Mouse (Mus musculus) heart, postnatal 0 days (tissue): ENCODE results near the gene Scamp5. TPM values are rescaled to one million over a fixed set of nuclear protein-coding genes. Genes with fewer than 3 reads are reported as not detected.

Source experiments
- ATAC-seq: fragments of 200-750 bp; cut with Nextera tagmentation; 2 replicates; pipeline ENCODE4 v1.8.0; 2017; ENCODE audit warnings: low read depth, moderate number of reproducible peaks, moderate library complexity; ENCODE audit not compliant: insufficient read depth
- DNase-seq: peaks from one replicate; pipeline ENCODE4 v3.0.0-alpha.2; 2016; ENCODE audit warnings: low spot score
- H3K27ac ChIP-seq: fragments of 300-500 bp; sonication (generic); 2 replicates; pipeline ENCODE4 v1.5.1; 2014; ENCODE audit warnings: low read depth, mild to moderate bottlenecking
- H3K27me3 ChIP-seq: fragments of 300-500 bp; sonication (generic); 2 replicates; pipeline ENCODE4 v1.6.1; 2014; ENCODE audit warnings: low read length, mixed read lengths; ENCODE audit not compliant: control insufficient read depth, insufficient read depth
- H3K36me3 ChIP-seq: fragments of 300-500 bp; sonication (generic); replicated peaks from 2 replicates; pipeline ENCODE4 v1.6.1; 2014; ENCODE audit warnings: low read length, mixed read lengths; ENCODE audit not compliant: control insufficient read depth, insufficient read depth
- H3K4me1 ChIP-seq: fragments of 300-500 bp; sonication (generic); 2 replicates; pipeline ENCODE4 v1.6.1; 2014; ENCODE audit warnings: antibody characterized with exemption; ENCODE audit not compliant: control insufficient read depth, insufficient read depth
- H3K4me2 ChIP-seq: fragments of 300-500 bp; sonication (generic); 2 replicates; pipeline ENCODE4 v1.6.1; 2014; ENCODE audit warnings: low read depth, mild to moderate bottlenecking, low read length, moderate library complexity
- H3K4me3 ChIP-seq: fragments of 300-500 bp; sonication (generic); 2 replicates; pipeline ENCODE4 v1.5.1; 2014; ENCODE audit warnings: low read depth, low read length
- H3K9ac ChIP-seq: fragments of 300-500 bp; sonication (generic); replicated peaks from 2 replicates; pipeline ENCODE4 v1.6.1; 2014; ENCODE audit warnings: low read depth, low read length, mixed read lengths
- H3K9me3 ChIP-seq: fragments of 300-500 bp; sonication (generic); replicated peaks from 2 replicates; pipeline ENCODE4 v1.6.1; 2016; ENCODE audit warnings: low read length; ENCODE audit not compliant: control insufficient read depth
- CTCF ChIP-seq: IDR thresholded peaks from 2 replicates; pipeline ENCODE4 v1.5.1; 2016; ENCODE audit warnings: antibody characterized with exemption, control low read depth, low read depth
- EP300 ChIP-seq: IDR thresholded peaks from 2 replicates; pipeline ENCODE4 v1.6.1; 2016; ENCODE audit warnings: antibody characterized with exemption, low read depth
- WGBS: fragments of 180-500 bp; shearing (Covaris S2); extraction: QIAGEN DNeasy Blood & Tissue Kit; methylation state at CpG from one replicate; pipeline ENCODE4 v1.1.7; 2014; 5-methylcytosine and 5-hydroxymethylcytosine counted together
- polyA plus RNA-seq: library from polyadenylated mRNA; unstranded; fragments of >200 nt; fragmentation: Nextera tagmentation; extraction: Ambion mirVana; gene quantifications from 2 replicates; pipeline ENCODE4 v1.2.1, GENCODE M21; 2015
- total RNA-seq: library from RNA; depleted of rRNA; stranded (reverse); fragments of >200 nt; gene quantifications from 2 replicates; pipeline ENCODE4 v1.2.3, GENCODE M21; 2014; ENCODE audit warnings: low replicate concordance

Gene Scamp5
- total and polyA plus RNA-seq, 2 experiments from 2014 or later = 7.0 to 16.1 TPM

DNA sequence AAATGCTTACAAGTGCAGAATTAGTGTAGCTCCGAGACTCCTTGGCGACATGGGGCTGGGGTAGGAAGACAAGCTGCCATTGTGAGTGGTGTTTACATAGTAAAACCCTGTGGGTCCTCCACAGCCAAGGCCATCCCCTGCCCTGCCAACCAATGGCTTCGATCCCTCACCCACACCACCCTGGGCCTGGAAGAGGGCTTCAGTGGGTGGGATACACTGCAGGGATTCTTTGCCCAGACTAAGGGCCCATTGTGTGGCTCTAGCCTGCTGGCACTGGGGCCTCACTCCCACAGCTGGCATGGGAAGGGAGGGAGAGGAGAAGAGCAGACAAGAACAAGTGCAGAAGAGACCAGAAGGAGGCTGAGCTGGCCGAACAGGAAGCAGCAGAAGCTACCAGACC is 1.1 kb upstream of the Scamp5 start:
- Histone ChIP-seq H3K9ac (no peak overlapping the region), H3K4me1 (peaks cover 5% of the 10 kb centered on the region), H3K27me3 (no peaks in the 10 kb centered on the region), H3K4me3 (no peak overlapping the region), H3K36me3 (no peaks in the 10 kb centered on the region), H3K27ac (no peak overlapping the region), H3K9me3 (no peaks in the 10 kb centered on the region), H3K4me2 (no peak overlapping the region)
- TF ChIP-seq EP300 (no peak), CTCF (no peak)
- WGBS = 72% methylated on average over 4 of the region's 4 CpGs
- DNase-seq (no peak), ATAC-seq (no peak)

DNA sequence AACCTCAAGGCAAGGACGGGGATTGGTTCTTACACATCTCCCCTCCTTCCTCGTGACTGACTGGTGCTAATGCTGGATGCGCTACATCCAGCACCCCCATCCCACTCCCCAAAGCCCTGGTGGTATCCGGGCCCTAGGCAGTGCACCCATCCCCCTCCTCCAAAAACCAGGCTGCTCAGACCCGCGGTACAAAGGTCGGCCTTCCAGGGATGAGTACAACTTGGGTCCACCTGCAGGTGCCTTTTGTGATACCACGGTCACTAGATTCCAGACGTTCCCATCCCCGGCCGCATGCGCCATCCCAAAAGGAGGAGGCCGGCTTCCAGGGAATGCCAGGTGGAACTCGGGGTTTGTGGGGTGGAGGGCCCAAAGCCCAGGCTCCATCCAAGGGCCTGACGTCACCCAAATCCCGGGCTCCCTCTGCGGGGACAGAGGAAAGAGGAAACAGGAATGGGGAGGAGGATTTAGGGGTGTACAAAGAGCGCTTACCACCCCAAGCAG is 539 bp downstream of the Scamp5 start:
- H3K36me3 ChIP-seq = no peaks in the 10 kb centered on the region
- peak overlapping the region; percentile 69 for H3K9ac ChIP-seq
- H3K4me3 ChIP-seq = peak overlapping the region; percentile 69
- H3K4me1 ChIP-seq = peaks cover 5% of the 10 kb centered on the region
- 2% methylated on average over 18 of the region's 18 CpGs for WGBS
- H3K27ac ChIP-seq = no peak overlapping the region
- DNase-seq = no peak
- H3K27me3 ChIP-seq = no peaks in the 10 kb centered on the region
- H3K9me3 ChIP-seq = no peaks in the 10 kb centered on the region
- H3K4me2 ChIP-seq = peak overlapping the region; percentile 85
- TF ChIP-seq EP300 (no peak), CTCF (no peak)
- peak; percentile 40 for ATAC-seq

DNA sequence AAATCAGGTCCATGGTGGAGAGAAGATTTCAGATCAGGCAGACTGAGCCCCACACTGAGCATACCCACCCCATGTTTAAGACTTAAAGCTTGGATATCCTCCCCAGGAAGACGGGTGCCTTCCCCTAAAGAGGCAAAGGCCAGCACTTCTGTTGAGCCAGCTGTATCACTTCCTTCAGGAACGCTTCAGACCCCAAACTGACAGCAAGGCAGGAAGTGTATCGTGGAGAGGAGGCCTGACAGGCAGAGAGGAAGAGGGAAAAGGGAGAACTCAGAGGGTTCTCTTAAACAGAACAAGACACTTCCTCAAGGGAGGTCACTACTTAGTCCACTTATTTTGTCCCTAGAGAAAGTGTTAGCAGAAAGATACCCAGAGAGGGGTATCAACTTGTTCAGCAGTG is 1.8 kb downstream of the Scamp5 start:
- DNase-seq (no peak), ATAC-seq (no peak)
- H3K27me3 ChIP-seq = no peaks in the 10 kb centered on the region
- peaks cover 5% of the 10 kb centered on the region for H3K4me1 ChIP-seq
- no peaks in the 10 kb centered on the region for H3K36me3 ChIP-seq
- no peak overlapping the region for H3K4me3 ChIP-seq
- H3K9ac ChIP-seq = no peak overlapping the region
- no peak overlapping the region for H3K27ac ChIP-seq
- TF ChIP-seq EP300 (no peak), CTCF (no peak)
- H3K4me2 ChIP-seq = no peak overlapping the region
- H3K9me3 ChIP-seq = no peaks in the 10 kb centered on the region
- 29% methylated on average over 3 of the region's 3 CpGs for WGBS

DNA sequence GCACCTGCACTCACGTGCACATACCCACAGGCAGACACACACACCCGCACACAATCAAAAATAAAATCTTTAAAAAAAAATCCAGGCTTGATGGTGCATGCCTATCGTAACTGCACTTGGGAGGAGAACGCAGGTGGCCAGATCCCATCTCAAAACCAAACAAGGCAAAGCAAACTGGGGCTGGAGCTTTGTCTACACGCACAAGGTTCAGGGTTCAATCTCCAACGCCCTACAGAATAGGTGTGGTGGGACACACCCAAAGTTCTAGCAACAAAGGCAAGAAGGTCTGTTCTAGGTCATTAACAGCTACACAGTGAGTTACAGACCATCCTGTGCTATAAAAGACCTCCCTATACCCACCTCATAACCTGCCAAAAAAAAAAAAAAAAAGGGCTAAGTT is 5.0 kb downstream of the Scamp5 start:
- ATAC-seq (no peak), DNase-seq (no peak)
- peaks cover 5% of the 10 kb centered on the region for H3K4me1 ChIP-seq
- no peak overlapping the region for H3K4me3 ChIP-seq
- no peak for TF ChIP-seq CTCF
- no peak for TF ChIP-seq EP300
- H3K4me2 ChIP-seq = no peak overlapping the region
- no peaks in the 10 kb centered on the region for H3K36me3 ChIP-seq
- no peaks in the 10 kb centered on the region for H3K9me3 ChIP-seq
- WGBS = 74% methylated on average over 6 of the region's 6 CpGs
- H3K27me3 ChIP-seq = no peaks in the 10 kb centered on the region
- no peak overlapping the region for H3K9ac ChIP-seq
- no peak overlapping the region for H3K27ac ChIP-seq

DNA sequence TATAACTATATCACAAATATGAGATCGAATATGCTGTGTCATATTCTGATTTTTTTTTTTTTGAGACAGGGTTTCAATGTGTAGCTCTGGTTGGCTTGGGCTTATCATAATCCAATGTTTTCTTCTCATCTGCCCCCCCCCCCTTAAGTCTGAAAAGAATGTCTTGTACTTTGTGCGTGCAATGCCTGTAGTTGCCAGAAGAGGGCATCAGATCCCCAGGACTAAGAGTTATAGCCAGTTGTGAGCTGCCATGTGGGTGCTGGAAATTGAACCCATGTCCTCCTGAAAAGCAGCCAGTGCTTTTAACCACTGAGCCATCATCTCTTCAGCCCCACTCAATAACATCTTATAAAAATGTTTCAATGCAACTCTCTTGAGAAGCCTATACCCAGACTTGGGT is 8.2 kb downstream of the Scamp5 start:
- Histone ChIP-seq H3K9me3 (no peaks in the 10 kb centered on the region), H3K4me2 (no peak overlapping the region), H3K9ac (no peak overlapping the region), H3K4me3 (no peak overlapping the region), H3K27me3 (no peaks in the 10 kb centered on the region), H3K4me1 (no peaks in the 10 kb centered on the region), H3K27ac (no peak overlapping the region), H3K36me3 (no peaks in the 10 kb centered on the region)
- no peak for TF ChIP-seq CTCF
- no peak for TF ChIP-seq EP300
- ATAC-seq (no peak), DNase-seq (no peak)
- WGBS = 90% methylated on average over 2 of the region's 2 CpGs

DNA sequence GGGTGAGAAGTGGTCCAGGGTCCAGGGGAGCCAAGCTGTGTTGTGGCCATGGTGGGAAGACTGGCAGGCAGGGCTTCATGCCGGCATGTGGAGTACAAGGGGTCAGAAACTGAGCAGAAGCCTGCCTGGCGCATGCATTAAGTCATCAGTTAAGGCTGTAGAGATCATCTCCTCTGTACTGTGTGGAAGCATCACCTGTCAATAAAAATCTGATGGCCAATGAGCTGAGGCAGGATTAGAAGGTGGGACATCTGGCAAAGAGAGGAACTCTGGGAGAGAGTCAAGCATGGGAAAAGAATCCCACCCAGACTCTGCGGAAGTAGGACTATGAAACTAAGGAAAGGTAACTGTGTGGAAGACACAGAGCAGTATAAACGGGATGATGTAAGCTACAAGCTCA is 14.3 kb downstream of the Scamp5 start:
- no peak overlapping the region for H3K4me3 ChIP-seq
- no peak overlapping the region for H3K27ac ChIP-seq
- no peaks in the 10 kb centered on the region for H3K27me3 ChIP-seq
- no peak overlapping the region for H3K4me2 ChIP-seq
- DNase-seq (no peak), ATAC-seq (no peak)
- H3K4me1 ChIP-seq = no peaks in the 10 kb centered on the region
- 72% methylated on average over 4 of the region's 4 CpGs for WGBS
- no peak overlapping the region for H3K9ac ChIP-seq
- H3K36me3 ChIP-seq = 0 out of 2 replicates have a peak, but pooled peaks cover 6% of the 10 kb centered on the region
- no peaks in the 10 kb centered on the region for H3K9me3 ChIP-seq
- TF ChIP-seq CTCF (no peak), EP300 (no peak)
